Mouse (Mus musculus) gastrocnemius, adult 2 months (tissue): ENCODE data around the gene Nfasc. TPM values are rescaled to one million over a fixed set of nuclear protein-coding genes. Genes with fewer than 3 reads are reported as not detected.

ENCODE experiments used
- DNase-seq: peaks from one replicate; pipeline ENCODE4 v3.0.0; 2022
- H3K27ac ChIP-seq: fragments of 200-600 bp; 2 replicates; pipeline ENCODE4 v1.8.1; 2022; ENCODE audit warnings: mild to moderate bottlenecking
- H3K4me3 ChIP-seq: fragments of 200-600 bp; 2 replicates; pipeline ENCODE4 v1.8.1; 2022; ENCODE audit warnings: mild to moderate bottlenecking, moderate library complexity
- CTCF ChIP-seq: fragments of 200-600 bp; IDR thresholded peaks from 2 replicates; pipeline ENCODE4 v1.8.1; 2022; ENCODE audit warnings: antibody characterized with exemption, mild to moderate bottlenecking, moderate library complexity
- intact Hi-C: fragments of 180-260 bp; cut with DNase I; formaldehyde crosslinking; loops from one replicate; pipeline ENCODE4 v1.15.1; 2025
- total RNA-seq, 2 experiments: library from RNA; stranded (reverse); gene quantifications; 2 replicates each; pipeline ENCODE4 v1.2.3; 2021

Gene Nfasc
- total RNA-seq, 2 experiments from 2014 or later = 0.25 to 0.28 TPM

GRCm38 (mm10) chr1:132624466-132624865, 117.1 kb downstream of the Nfasc start:
- no peak for DNase-seq
- TF ChIP-seq CTCF = no peak
- H3K4me3 ChIP-seq = no peak overlapping the region
- intact Hi-C loops = no loop called here
- no peak overlapping the region for H3K27ac ChIP-seq

DNA sequence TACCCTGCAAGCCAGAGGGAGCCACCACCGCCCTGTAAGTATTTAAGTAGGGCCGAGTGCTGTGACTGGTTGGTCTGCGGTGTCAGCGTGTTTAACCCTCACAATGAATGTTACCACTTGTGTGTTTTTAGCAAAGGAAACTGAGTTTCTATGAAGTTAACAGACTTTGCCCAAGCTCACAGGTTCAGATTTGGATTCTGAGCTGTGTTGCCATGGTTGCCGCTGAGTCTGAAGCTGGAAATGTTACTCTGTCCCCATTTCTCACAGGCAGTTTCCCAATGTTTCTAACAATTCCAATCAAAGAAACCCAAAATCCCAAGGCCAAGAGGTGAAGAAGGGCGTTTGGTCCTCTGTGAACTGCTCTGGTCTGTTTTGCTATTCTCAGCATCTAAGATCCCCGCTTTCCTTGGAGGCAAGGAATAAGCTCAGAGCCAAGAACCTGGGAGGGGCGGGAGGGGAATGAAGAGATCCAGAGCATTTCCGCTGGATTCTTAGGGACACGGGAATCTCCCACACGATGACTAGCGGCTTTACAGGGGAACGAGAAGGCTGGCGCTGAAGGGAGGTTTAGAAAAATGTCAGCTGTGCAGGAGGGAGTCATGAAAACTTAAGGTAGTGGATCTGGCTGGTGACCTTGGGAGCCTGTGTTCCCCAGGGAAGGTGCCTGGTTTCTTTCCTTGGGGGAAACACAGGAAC, 117.8 kb downstream of the Nfasc start:
- DNase-seq = no peak
- TF ChIP-seq CTCF = no peak
- Histone ChIP-seq H3K27ac (no peak overlapping the region), H3K4me3 (peak overlapping the region; percentile 15; the same call in 1 of the 2 replicates)
- intact Hi-C loops = no loop called here

GRCm38 (mm10) chr1:132612066-132612465, 129.5 kb downstream of the Nfasc start:
- TF ChIP-seq CTCF = no peak

GRCm38 (mm10) chr1:132609048-132609634, 132.5 kb downstream of the Nfasc start:
- intact Hi-C loops = no loop called here
- no peak overlapping the region for H3K4me3 ChIP-seq
- no peak overlapping the region for H3K27ac ChIP-seq
- DNase-seq = peak; percentile 58
- TF ChIP-seq CTCF = peak; percentile 75

More at GRCm38 (mm10) chr1:132612066-132612465, 129.5 kb downstream of the Nfasc start:
- Histone ChIP-seq H3K27ac (no peak overlapping the region), H3K4me3 (no peak overlapping the region)
- intact Hi-C loops = no loop called here
- no peak for DNase-seq

DNA sequence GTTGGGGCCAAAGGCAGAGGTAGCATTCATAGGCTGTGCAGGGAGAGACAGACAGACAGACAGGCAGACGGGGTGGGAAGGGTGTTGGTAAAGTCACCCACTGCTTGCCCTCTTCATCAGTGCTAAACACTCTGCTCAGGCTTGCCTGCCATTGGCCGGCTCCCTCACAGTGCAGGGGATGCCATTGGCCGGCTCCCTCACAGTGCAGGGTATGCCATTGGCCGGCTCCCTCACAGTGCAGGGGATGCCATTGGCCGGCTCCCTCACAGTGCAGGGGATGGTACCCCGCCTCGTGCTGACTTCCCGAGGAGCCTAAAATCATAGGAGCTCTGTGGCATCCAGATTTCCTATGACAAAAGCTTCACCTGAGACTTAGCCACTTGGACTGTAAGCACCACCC, 139.4 kb downstream of the Nfasc start:
- no peak overlapping the region for H3K4me3 ChIP-seq
- no peak for TF ChIP-seq CTCF
- intact Hi-C loops = no loop called here
- no peak for DNase-seq
- H3K27ac ChIP-seq = no peak overlapping the region

GRCm38 (mm10) chr1:132598024-132598423, 143.6 kb downstream of the Nfasc start:
- DNase-seq = no peak
- H3K27ac ChIP-seq = no peak overlapping the region
- intact Hi-C loops = no loop called here
- no peak for TF ChIP-seq CTCF
- H3K4me3 ChIP-seq = no peak overlapping the region

GRCm38 (mm10) chr1:132595741-132596140, 145.9 kb downstream of the Nfasc start:
- Histone ChIP-seq H3K27ac (no peak overlapping the region), H3K4me3 (no peak overlapping the region)
- DNase-seq = no peak
- TF ChIP-seq CTCF = no peak
- intact Hi-C loops = no loop called here

- no peak overlapping the region for H3K4me3 ChIP-seq
- peak; percentile 99 for TF ChIP-seq CTCF
- intact Hi-C loops = loop anchor here (1.0 kb wide), 1 partner anchor 68 kb away; no protein-coding TSS in a partner anchor
- no peak overlapping the region for H3K27ac ChIP-seq
- peak; percentile 63 for DNase-seq
Measured at GRCm38 (mm10) chr1:132594587-132594986, 147.0 kb downstream of the Nfasc start.

GRCm38 (mm10) chr1:132592145-132592544, 149.5 kb downstream of the Nfasc start:
- DNase-seq = no peak
- H3K4me3 ChIP-seq = no peak overlapping the region
- intact Hi-C loops = no loop called here
- no peak overlapping the region for H3K27ac ChIP-seq
- no peak for TF ChIP-seq CTCF

DNA sequence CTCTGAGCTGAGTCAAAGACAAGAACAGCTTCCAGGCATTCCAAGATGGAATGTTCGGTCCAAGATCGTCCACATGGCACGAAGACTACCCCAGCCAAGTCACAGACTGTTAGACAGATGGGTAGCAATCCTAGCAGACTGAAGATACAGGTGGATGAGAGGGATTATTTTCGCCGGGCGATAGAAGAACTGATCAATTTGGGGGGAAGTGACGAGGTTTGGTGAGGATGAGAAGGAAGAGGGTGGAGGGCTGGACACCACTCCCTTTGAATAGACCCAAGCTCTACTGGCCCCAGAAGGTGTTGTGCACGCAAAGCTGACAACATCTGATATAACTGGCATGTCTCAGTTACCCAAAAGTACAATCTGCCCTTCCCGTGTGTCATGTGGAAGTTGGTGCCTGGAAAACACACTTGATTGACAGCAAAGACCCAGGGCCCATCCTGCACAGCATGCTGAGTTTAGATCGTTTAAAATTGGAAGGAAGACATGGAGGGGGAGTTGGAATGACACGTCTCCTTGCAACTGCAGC, 150.1 kb downstream of the Nfasc start:
- TF ChIP-seq CTCF = no peak
- DNase-seq = no peak
- intact Hi-C loops = no loop called here
- Histone ChIP-seq H3K27ac (no peak overlapping the region), H3K4me3 (no peak overlapping the region)

GRCm38 (mm10) chr1:132586679-132587201, 154.9 kb downstream of the Nfasc start:
- DNase-seq = no peak
- Histone ChIP-seq H3K4me3 (no peak overlapping the region), H3K27ac (no peak overlapping the region)
- intact Hi-C loops = no loop called here
- TF ChIP-seq CTCF = no peak

- intact Hi-C loops = no loop called here
- Histone ChIP-seq H3K4me3 (no peak overlapping the region), H3K27ac (no peak overlapping the region)
- no peak for DNase-seq
- no peak for TF ChIP-seq CTCF
Measured at GRCm38 (mm10) chr1:132585376-132585775, 156.2 kb downstream of the Nfasc start.

DNA sequence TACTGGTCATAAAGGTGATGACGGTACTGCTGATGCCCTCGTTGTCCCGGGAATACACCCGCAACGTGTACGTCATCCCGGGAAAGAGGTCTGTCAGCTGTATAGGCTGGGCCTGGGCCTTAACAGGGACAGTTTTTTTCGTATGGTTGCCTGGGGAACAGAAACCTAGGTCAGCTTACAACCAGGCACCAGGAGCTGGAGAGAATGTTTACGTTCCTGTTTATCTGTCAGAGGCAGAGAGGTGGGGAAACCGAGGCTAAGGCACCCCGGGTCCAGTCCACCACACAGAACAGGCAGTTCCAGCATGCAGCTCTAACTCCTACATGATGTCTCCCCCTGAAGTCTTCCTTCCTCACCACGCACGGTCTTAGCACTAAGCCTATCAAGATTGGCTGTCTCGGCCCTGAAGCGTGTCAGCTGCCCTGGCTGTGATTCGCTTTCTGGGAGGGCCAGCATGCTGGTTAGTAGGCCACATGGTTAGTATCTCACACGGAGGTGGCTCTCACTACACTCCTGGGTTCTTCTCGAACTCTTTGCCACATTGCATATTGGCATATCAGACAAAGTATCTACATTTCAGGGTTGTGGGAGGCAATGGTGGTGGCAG, 158.5 kb downstream of the Nfasc start:
- TF ChIP-seq CTCF = no peak
- Histone ChIP-seq H3K4me3 (no peak overlapping the region), H3K27ac (no peak overlapping the region)
- intact Hi-C loops = no loop called here
- DNase-seq = no peak
